Mouse (Mus musculus): ENCODE results near the gene Phc2.

The Phc2 gene

GRCm38 (mm10) chr4:128691195-128691594 is 36.7 kb downstream of the Phc2 start:
- no peak for DNase-seq (ENCODE audit: low read depth, low spot score)

- DNase-seq (ENCODE audit: low read depth, low spot score): no peak
Measured at GRCm38 (mm10) chr4:128692149-128692925, 37.8 kb downstream of the Phc2 start.

GRCm38 (mm10) chr4:128693207-128693606 is 38.7 kb downstream of the Phc2 start:
- no peak for DNase-seq (ENCODE audit: low read depth, low spot score)

- DNase-seq (ENCODE audit: low read depth, low spot score): no peak
Measured at GRCm38 (mm10) chr4:128694315-128694714, 39.8 kb downstream of the Phc2 start.

- DNase-seq (ENCODE audit: low read depth, low spot score): no peak
Measured at GRCm38 (mm10) chr4:128695149-128695548, 40.6 kb downstream of the Phc2 start.

- DNase-seq (ENCODE audit: low read depth, low spot score): no peak
Measured at GRCm38 (mm10) chr4:128698011-128698861, 43.7 kb downstream of the Phc2 start.

- no peak for DNase-seq (ENCODE audit: low read depth, low spot score)
Measured at GRCm38 (mm10) chr4:128699916-128700315, 45.4 kb downstream of the Phc2 start.

GRCm38 (mm10) chr4:128700543-128700942 is 46.0 kb downstream of the Phc2 start:
- no peak for DNase-seq (ENCODE audit: low read depth, low spot score)

GRCm38 (mm10) chr4:128705138-128705720 is 50.7 kb downstream of the Phc2 start:
- DNase-seq (ENCODE audit: low read depth, low spot score): no peak

- no peak for DNase-seq (ENCODE audit: low read depth, low spot score)
Measured at GRCm38 (mm10) chr4:128706626-128707025, 52.1 kb downstream of the Phc2 start.

GRCm38 (mm10) chr4:128707384-128707783 is 52.9 kb downstream of the Phc2 start:
- DNase-seq (ENCODE audit: low read depth, low spot score): no peak

GRCm38 (mm10) chr4:128709061-128709780 is 54.7 kb downstream of the Phc2 start:
- DNase-seq (ENCODE audit: low read depth, low spot score): no peak

- no peak for DNase-seq (ENCODE audit: low read depth, low spot score)
Measured at GRCm38 (mm10) chr4:128709781-128710166, 55.3 kb downstream of the Phc2 start.

- DNase-seq (ENCODE audit: low read depth, low spot score): no peak
Measured at GRCm38 (mm10) chr4:128710286-128710685, 55.8 kb downstream of the Phc2 start.

GRCm38 (mm10) chr4:128710800-128711199 is 56.3 kb downstream of the Phc2 start:
- DNase-seq (ENCODE audit: low read depth, low spot score): no peak

- DNase-seq (ENCODE audit: low read depth, low spot score): peak; percentile 86
Measured at GRCm38 (mm10) chr4:128711455-128712135, 57.1 kb downstream of the Phc2 start.

GRCm38 (mm10) chr4:128712136-128712655 is 57.7 kb downstream of the Phc2 start:
- DNase-seq (ENCODE audit: low read depth, low spot score): no peak

- DNase-seq (ENCODE audit: low read depth, low spot score): no peak
Measured at GRCm38 (mm10) chr4:128712941-128713340, 58.4 kb downstream of the Phc2 start.

GRCm38 (mm10) chr4:128715241-128716204 is 61.0 kb downstream of the Phc2 start:
- DNase-seq (ENCODE audit: low read depth, low spot score): no peak

- DNase-seq (ENCODE audit: low read depth, low spot score): no peak
Measured at GRCm38 (mm10) chr4:128716279-128716678, 61.8 kb downstream of the Phc2 start.
